Comparison of ENCODE assay signal across 8 mouse cellular contexts in genomic region chr10:122046511-122046903, GRCm38 (mm10). TPM values are rescaled to one million over a fixed set of nuclear protein-coding genes. Genes with fewer than 3 reads are reported as not detected.
DNase-seq lines count a peak whose midpoint lies in the region; ATAC-seq and TF ChIP-seq lines count a peak whose summit lies in the region.

No protein-coding gene starts in this region.

- TF ChIP-seq POLR2A in myocyte (IDR thresholded peaks at IDR 0.05; ENCODE audit: insufficient read length, low read depth), result no peak

- peaks cover 4% of the 10 kb centered on the region for H3K4me1 ChIP-seq in kidney, embryonic 16.5 days (ENCODE audit: insufficient read depth, low read length)
- peaks cover 14% of the 10 kb centered on the region for H3K4me1 ChIP-seq in embryonic facial prominence, embryonic 13.5 days

- peak overlapping the region; percentile 91 for H3K9ac ChIP-seq in kidney, embryonic 16.5 days (replicated peaks; ENCODE audit: low read length)
- peak overlapping the region; percentile 90 for H3K9ac ChIP-seq in embryonic facial prominence, embryonic 13.5 days

- WGBS in kidney, embryonic 16.5 days, result under 1% methylated on average over 13 of the region's 13 CpGs
- WGBS in embryonic facial prominence, embryonic 13.5 days, result under 1% methylated on average over 13 of the region's 13 CpGs

- no peaks in the 10 kb centered on the region for H3K9me3 ChIP-seq in kidney, embryonic 16.5 days (ENCODE audit: low read length)
- no peaks in the 10 kb centered on the region for H3K9me3 ChIP-seq in embryonic facial prominence, embryonic 13.5 days

- ATAC-seq in kidney, embryonic 16.5 days (ENCODE audit: low FRiP score, low TSS enrichment), result no peak
- no peak for ATAC-seq in embryonic facial prominence, embryonic 13.5 days (ENCODE audit: insufficient number of reproducible peaks, insufficient read depth, low FRiP score, low TSS enrichment, low read depth)
- no peak for ATAC-seq in monocyte, adult 5-6 weeks (replicated peaks; ENCODE audit: insufficient number of reproducible peaks, low FRiP score, low TSS enrichment, poor library complexity, severe bottlenecking)

- no peak overlapping the region for H3ac ChIP-seq in myocyte (ENCODE audit: control insufficient read depth, insufficient read length)

- H3K4me2 ChIP-seq in kidney, embryonic 16.5 days (replicated peaks; ENCODE audit: low read depth, low read length), result peak overlapping the region; percentile 83
- peak overlapping the region; percentile 86 for H3K4me2 ChIP-seq in embryonic facial prominence, embryonic 13.5 days
- H3K4me2 ChIP-seq in myocyte (ENCODE audit: low read depth), result peak overlapping the region; percentile 55

- DNase-seq in kidney, postnatal 10 days, result no peak
- peak; percentile 18 for DNase-seq in induced T-regulatory cell, adult 2 months (ENCODE audit: low read depth)
- DNase-seq in urinary bladder, postnatal 36 days (ENCODE audit: low spot score in 2 of 2), result no peak
- DNase-seq in adrenal gland, adult 18-20 months (ENCODE audit: low spot score in 2 of 2), result no peak

- peak overlapping the region; percentile 80 for H3K4me3 ChIP-seq in kidney, embryonic 16.5 days (ENCODE audit: low read length)
- peak overlapping the region; percentile 74 for H3K4me3 ChIP-seq in embryonic facial prominence, embryonic 13.5 days
- peak overlapping the region; percentile 16 for H3K4me3 ChIP-seq in myocyte

- H3K36me3 ChIP-seq in kidney, embryonic 16.5 days (ENCODE audit: insufficient read depth, low read length), result no peaks in the 10 kb centered on the region
- H3K36me3 ChIP-seq in embryonic facial prominence, embryonic 13.5 days, result no peaks in the 10 kb centered on the region
- no peaks in the 10 kb centered on the region for H3K36me3 ChIP-seq in myocyte (ENCODE audit: control insufficient read depth, insufficient read depth)

- 0 out of 2 replicates have a peak, but pooled peaks cover 3% of the 10 kb centered on the region for H3K27me3 ChIP-seq in kidney, embryonic 16.5 days (ENCODE audit: insufficient read depth, low read length)
- no peaks in the 10 kb centered on the region for H3K27me3 ChIP-seq in embryonic facial prominence, embryonic 13.5 days
- H3K27me3 ChIP-seq in myocyte (ENCODE audit: control insufficient read depth, insufficient read depth, insufficient read length), result peaks cover 7% of the 10 kb centered on the region

- no peaks in the 10 kb centered on the region for H3K79me2 ChIP-seq in myocyte (ENCODE audit: control insufficient read depth, insufficient read depth)

- H3K27ac ChIP-seq in kidney, embryonic 16.5 days (ENCODE audit: low read length), result peak overlapping the region; percentile 86
- H3K27ac ChIP-seq in embryonic facial prominence, embryonic 13.5 days, result peak overlapping the region; percentile 83

TF ChIP-seq in myocyte, 11 proteins besides CTCF, POLR2A, EP300 and RAD21:
- TF ChIP-seq SRF (IDR thresholded peaks at IDR 0.05; ENCODE audit: control insufficient read depth, insufficient read length, low read depth) (no peak), POLR2AphosphoS2 (IDR thresholded peaks at IDR 0.05; ENCODE audit: insufficient read length, low read depth) (no peak), E2F4 (IDR thresholded peaks at IDR 0.05; ENCODE audit: insufficient read depth) (no peak)

RNA-seq across cellular contexts. Expression of gene Srgap1, which starts 0.6 kb away (rescaled TPM):
- polyA plus RNA-seq in kidney, embryonic 16.5 days (2015; fragmentation: Nextera tagmentation; extraction: Ambion mirVana), result 12.4 and 16.2 TPM in 2 replicates
- 16.3 and 17.4 TPM in 2 replicates for polyA plus RNA-seq in embryonic facial prominence, embryonic 13.5 days (2015; fragmentation: Nextera tagmentation; extraction: Ambion mirVana)
- 1.2 TPM for polyA plus RNA-seq in myocyte (2012; fragmentation: generic; extraction: Trizol)
- total RNA-seq in monocyte, adult 5-6 weeks (2017), result 0.10 TPM in 1 of 3 replicates, not detected in the others
- 1 to 10 TPM; 1.3 to 1.5 TPM for total RNA-seq in adrenal gland, adult 18-20 months (2021)

RNA-seq across cellular contexts. Expression of gene Rxylt1, which starts 50.7 kb away (rescaled TPM):
- polyA plus RNA-seq in kidney, embryonic 16.5 days (2015; fragmentation: Nextera tagmentation; extraction: Ambion mirVana), result 51.5 and 53.3 TPM in 2 replicates
- 56.5 and 57.4 TPM in 2 replicates for polyA plus RNA-seq in embryonic facial prominence, embryonic 13.5 days (2015; fragmentation: Nextera tagmentation; extraction: Ambion mirVana)
- polyA plus RNA-seq in myocyte (2012; fragmentation: generic; extraction: Trizol), result 27.8 TPM
- 34.3 to 84.2 TPM (median 40.7 TPM) in 3 replicates for total RNA-seq in monocyte, adult 5-6 weeks (2017)
- 10 to 100 TPM; 36.6 to 37.1 TPM for total RNA-seq in adrenal gland, adult 18-20 months (2021)

Comparison
In these comparisons a context has a peak if more than half of its experiments do, and no peak if none do; other contexts are left out.
1. H3K4me3 ChIP-seq: peak in every context shown above with its lines; median percentile 80 in kidney, embryonic 16.5 days; 74 in embryonic facial prominence, embryonic 13.5 days; 16 in myocyte.